Mouse (Mus musculus) limb, embryonic 13.5 days (tissue): Measurements from ENCODE around the gene Pdzrn3. TPM values are rescaled to one million over a fixed set of nuclear protein-coding genes. Genes with fewer than 3 reads are reported as not detected.
A peak's percentile ranks its signal among the peaks of the same experiment; 100 is the strongest.

ENCODE experiments used
- ATAC-seq: fragments of 200-750 bp; cut with Nextera tagmentation; 2 replicates; pipeline ENCODE4 v1.8.0; 2017; ENCODE audit warnings: low read depth, moderate number of reproducible peaks, moderate TSS enrichment; ENCODE audit not compliant: low FRiP score
- H3K27ac ChIP-seq: fragments of 300-500 bp; sonication (generic); 2 replicates; pipeline ENCODE4 v1.5.1; 2015; ENCODE audit warnings: inconsistent platforms, mild to moderate bottlenecking, moderate library complexity
- H3K27me3 ChIP-seq: fragments of 300-500 bp; sonication (generic); 2 replicates; pipeline ENCODE4 v1.6.1; 2015; ENCODE audit warnings: mild to moderate bottlenecking, inconsistent platforms
- H3K36me3 ChIP-seq: fragments of 300-500 bp; sonication (generic); 2 replicates; pipeline ENCODE4 v1.6.1; 2015; ENCODE audit warnings: inconsistent platforms, mild to moderate bottlenecking, moderate library complexity
- H3K4me1 ChIP-seq: fragments of 300-500 bp; sonication (generic); 2 replicates; pipeline ENCODE4 v1.6.1; 2015; ENCODE audit warnings: inconsistent platforms
- H3K4me2 ChIP-seq: fragments of 300-500 bp; sonication (generic); replicated peaks from 2 replicates; pipeline ENCODE4 v1.6.1; 2015; ENCODE audit warnings: inconsistent platforms, mild to moderate bottlenecking, moderate library complexity
- H3K4me3 ChIP-seq: fragments of 300-500 bp; sonication (generic); 2 replicates; pipeline ENCODE4 v1.5.1; 2015; ENCODE audit warnings: moderate library complexity, mild to moderate bottlenecking, inconsistent platforms
- H3K9ac ChIP-seq: fragments of 300-500 bp; sonication (generic); 2 replicates; pipeline ENCODE4 v1.6.1; 2015; ENCODE audit warnings: mild to moderate bottlenecking, inconsistent platforms
- H3K9me3 ChIP-seq: fragments of 300-500 bp; sonication (generic); 2 replicates; pipeline ENCODE4 v1.6.1; 2016; ENCODE audit warnings: inconsistent platforms
- WGBS: fragments of 180-500 bp; shearing (Covaris S2); methylation state at CpG from one replicate; pipeline ENCODE4 v1.1.7; 2015; 5-methylcytosine and 5-hydroxymethylcytosine counted together
- polyA plus RNA-seq: library from polyadenylated mRNA; unstranded; fragments of >200 nt; fragmentation: Nextera tagmentation; extraction: Ambion mirVana; gene quantifications from 2 replicates; pipeline ENCODE4 v1.2.1, GENCODE M21; 2015

Gene Pdzrn3
- polyA plus RNA-seq, 1 experiment from 2014 or later = 12.9 TPM

DNA sequence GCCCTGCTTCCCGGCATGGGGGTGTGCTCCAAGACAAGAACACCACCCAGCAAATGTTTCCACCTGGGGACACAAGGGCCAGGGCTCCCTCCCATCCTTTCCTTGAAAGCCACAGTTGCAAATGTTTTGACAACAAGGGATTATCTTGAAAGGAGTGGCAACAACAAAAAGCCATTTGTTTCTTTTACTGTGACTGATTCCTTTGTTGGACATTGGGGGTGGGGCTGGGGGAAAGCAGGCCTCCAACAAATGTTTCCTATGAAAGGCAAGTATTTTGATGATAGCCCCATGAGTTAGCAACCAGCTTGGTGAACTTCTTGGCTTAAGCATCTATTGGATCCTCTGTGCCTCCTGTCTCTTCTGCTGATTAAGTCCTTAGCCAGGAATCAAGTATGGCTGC is 109.4 kb downstream of the Pdzrn3 start:
- Histone ChIP-seq H3K9me3 (peaks cover 4% of the 10 kb centered on the region; the same call in 1 of the 2 replicates), H3K4me3 (no peak overlapping the region), H3K4me1 (peaks cover 89% of the 10 kb centered on the region), H3K4me2 (no peak overlapping the region), H3K27me3 (peaks cover 8% of the 10 kb centered on the region), H3K27ac (no peak overlapping the region), H3K36me3 (no peaks in the 10 kb centered on the region), H3K9ac (no peak overlapping the region)
- no peak for ATAC-seq
- WGBS = 31% methylated on average over 1 of the region's 1 CpGs

DNA sequence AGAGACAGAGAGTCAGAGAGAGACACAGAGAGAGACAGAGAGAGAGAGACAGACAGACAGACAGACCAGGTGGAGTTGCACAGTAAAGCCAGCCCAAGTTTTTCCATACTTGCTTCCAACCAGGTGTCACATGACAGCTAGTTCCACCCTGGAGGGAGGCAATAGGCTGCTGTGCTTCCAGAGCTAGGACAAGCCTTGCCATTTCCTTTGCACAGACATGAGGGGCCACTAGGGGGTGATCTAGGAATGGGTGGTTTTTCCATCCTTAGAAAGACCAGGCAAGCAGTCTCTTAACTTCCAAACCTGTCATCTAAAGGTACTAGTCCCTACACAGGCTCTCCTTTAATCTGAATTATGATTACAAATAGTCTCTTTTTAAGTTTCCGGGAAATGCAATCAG is 110.9 kb downstream of the Pdzrn3 start:
- Histone ChIP-seq H3K27ac (no peak overlapping the region), H3K9me3 (no peaks in the 10 kb centered on the region), H3K4me3 (no peak overlapping the region), H3K27me3 (peaks cover 6% of the 10 kb centered on the region; the same call in 1 of the 2 replicates), H3K36me3 (no peaks in the 10 kb centered on the region), H3K4me2 (no peak overlapping the region), H3K9ac (no peak overlapping the region), H3K4me1 (peaks cover 89% of the 10 kb centered on the region)
- WGBS = 20% methylated on average over 1 of the region's 1 CpGs
- peak; percentile 33; the same call in 1 of the 2 replicates for ATAC-seq

DNA sequence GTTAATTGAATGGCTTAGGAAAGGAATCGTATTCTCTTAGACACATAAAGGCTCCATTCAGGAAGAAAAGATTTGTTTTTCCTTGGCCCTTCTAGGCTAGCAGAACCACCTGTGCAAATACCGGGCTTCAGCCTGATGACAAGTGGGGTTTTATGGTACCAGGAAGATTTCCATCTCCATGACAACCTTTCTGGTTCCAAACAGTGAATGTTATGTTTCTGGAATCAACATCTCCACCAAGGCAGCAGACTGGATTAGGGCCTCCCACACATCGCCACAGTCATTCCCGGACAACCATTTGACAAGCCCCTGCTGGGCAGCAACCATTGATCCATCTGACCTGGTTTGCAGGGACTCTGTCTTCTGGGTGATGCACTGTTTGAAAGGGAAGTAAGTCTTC is 114.2 kb downstream of the Pdzrn3 start:
- H3K27me3 ChIP-seq = peaks cover 19% of the 10 kb centered on the region
- no peak overlapping the region for H3K4me3 ChIP-seq
- H3K36me3 ChIP-seq = no peaks in the 10 kb centered on the region
- 18% methylated on average over 4 of the region's 4 CpGs for WGBS
- H3K4me2 ChIP-seq = no peak overlapping the region
- 0 out of 2 replicates have a peak, but pooled peaks have one; percentile 20 for ATAC-seq
- H3K9me3 ChIP-seq = no peaks in the 10 kb centered on the region
- H3K4me1 ChIP-seq = peaks cover 59% of the 10 kb centered on the region
- H3K9ac ChIP-seq = no peak overlapping the region
- no peak overlapping the region for H3K27ac ChIP-seq

DNA sequence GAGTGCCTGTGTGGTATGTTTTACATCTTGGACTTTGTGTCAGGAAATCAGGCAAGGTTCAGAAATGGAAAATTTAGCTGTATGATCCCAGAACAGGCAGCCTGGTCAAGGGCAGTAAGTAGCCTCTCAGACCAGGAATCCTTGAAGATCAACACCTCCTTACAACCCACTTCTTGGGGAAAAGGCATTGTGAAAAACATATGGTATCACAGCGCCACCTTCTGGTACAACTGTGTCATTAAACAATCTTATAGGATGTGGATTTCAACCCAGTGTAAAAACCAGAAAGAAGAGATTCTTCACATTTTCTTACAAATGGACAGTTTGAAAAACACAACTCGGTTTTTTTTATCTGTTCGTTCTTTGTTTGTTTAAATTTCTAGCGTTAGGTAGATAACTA is 116.2 kb downstream of the Pdzrn3 start:
- Histone ChIP-seq H3K27me3 (peaks cover 19% of the 10 kb centered on the region), H3K9me3 (no peaks in the 10 kb centered on the region), H3K4me1 (peaks cover 38% of the 10 kb centered on the region), H3K4me2 (no peak overlapping the region), H3K36me3 (no peaks in the 10 kb centered on the region), H3K27ac (no peak overlapping the region), H3K9ac (no peak overlapping the region), H3K4me3 (no peak overlapping the region)
- 10% methylated on average over 4 of the region's 4 CpGs for WGBS
- peak; percentile 17; the same call in 1 of the 2 replicates for ATAC-seq

DNA sequence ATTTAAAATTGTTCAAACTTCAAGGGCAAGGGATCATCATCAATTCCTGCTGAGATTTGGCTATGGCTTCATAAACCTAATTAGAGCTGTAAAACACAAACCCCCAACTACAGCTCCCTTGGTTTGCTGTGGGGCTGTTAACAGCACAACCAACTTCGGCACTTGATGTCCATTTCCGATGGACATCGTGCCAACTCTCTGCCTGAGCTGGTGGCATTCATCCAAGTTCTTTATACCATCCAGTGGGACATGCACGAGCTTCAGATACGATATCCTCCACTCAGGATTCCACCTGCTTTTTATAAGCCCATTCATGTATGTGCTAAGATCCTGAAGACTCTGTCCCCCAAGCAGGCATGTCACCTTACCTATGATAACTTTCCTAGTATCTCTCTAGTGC is 118.3 kb downstream of the Pdzrn3 start:
- H3K36me3 ChIP-seq = no peaks in the 10 kb centered on the region
- H3K27ac ChIP-seq = no peak overlapping the region
- peaks cover 31% of the 10 kb centered on the region for H3K27me3 ChIP-seq
- no peak overlapping the region for H3K4me2 ChIP-seq
- H3K4me1 ChIP-seq = peaks cover 34% of the 10 kb centered on the region
- no peaks in the 10 kb centered on the region for H3K9me3 ChIP-seq
- WGBS = 77% methylated on average over 5 of the region's 5 CpGs
- H3K9ac ChIP-seq = no peak overlapping the region
- no peak for ATAC-seq
- H3K4me3 ChIP-seq = no peak overlapping the region

- Histone ChIP-seq H3K9me3 (no peaks in the 10 kb centered on the region), H3K4me1 (peaks cover 31% of the 10 kb centered on the region), H3K36me3 (no peaks in the 10 kb centered on the region), H3K27me3 (peaks cover 28% of the 10 kb centered on the region; the same call in 1 of the 2 replicates), H3K9ac (no peak overlapping the region), H3K4me3 (no peak overlapping the region), H3K27ac (no peak overlapping the region), H3K4me2 (no peak overlapping the region)
- 93% methylated on average over 6 of the region's 6 CpGs for WGBS
- no peak for ATAC-seq
These were observed 120.3 kb downstream of the Pdzrn3 start for GRCm38 (mm10) chr6:101257418-101257817.

- no peak overlapping the region for H3K27ac ChIP-seq
- H3K27me3 ChIP-seq = peaks cover 15% of the 10 kb centered on the region; the same call in 1 of the 2 replicates
- no peak overlapping the region for H3K4me3 ChIP-seq
- peaks cover 55% of the 10 kb centered on the region for H3K4me1 ChIP-seq
- WGBS = 28% methylated on average over 4 of the region's 4 CpGs
- H3K36me3 ChIP-seq = no peaks in the 10 kb centered on the region
- no peaks in the 10 kb centered on the region for H3K9me3 ChIP-seq
- H3K9ac ChIP-seq = no peak overlapping the region
- no peak overlapping the region for H3K4me2 ChIP-seq
- ATAC-seq = no peak
These were observed 123.0 kb downstream of the Pdzrn3 start for GRCm38 (mm10) chr6:101254652-101255051.

GRCm38 (mm10) chr6:101251916-101252603 is 125.6 kb downstream of the Pdzrn3 start:
- Histone ChIP-seq H3K36me3 (no peaks in the 10 kb centered on the region), H3K4me2 (no peak overlapping the region), H3K4me3 (no peak overlapping the region), H3K4me1 (peaks cover 60% of the 10 kb centered on the region), H3K27ac (peak overlapping the region; percentile 85; the same call in 1 of the 2 replicates), H3K27me3 (peaks cover 16% of the 10 kb centered on the region; the same call in 1 of the 2 replicates), H3K9me3 (no peaks in the 10 kb centered on the region), H3K9ac (no peak overlapping the region)
- ATAC-seq = no peak
- WGBS = 71% methylated on average over 12 of the region's 12 CpGs

DNA sequence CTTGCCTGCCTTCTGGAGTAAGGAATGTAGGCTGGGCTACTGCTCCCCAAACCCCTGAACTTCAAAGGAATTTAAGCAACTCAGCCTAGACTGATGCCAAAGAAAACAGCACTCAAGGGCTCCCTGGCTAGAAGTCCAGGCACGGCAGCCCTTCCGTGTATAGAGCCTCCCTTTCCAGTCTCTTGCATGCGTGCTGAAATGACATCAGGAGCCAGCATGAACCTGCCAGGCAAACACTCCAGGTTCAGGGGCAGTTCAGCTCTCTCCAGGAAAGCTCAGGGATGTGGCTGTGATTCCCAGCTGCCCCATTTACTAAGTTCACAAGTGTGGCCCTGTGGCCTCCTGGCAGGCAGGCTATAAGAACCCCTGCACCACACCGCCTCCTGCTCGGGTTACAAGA is 126.5 kb downstream of the Pdzrn3 start:
- 6% methylated on average over 5 of the region's 5 CpGs for WGBS
- ATAC-seq = peak; percentile 92
- H3K4me1 ChIP-seq = peaks cover 60% of the 10 kb centered on the region

GRCm38 (mm10) chr6:101246137-101246536 is 131.6 kb downstream of the Pdzrn3 start:
- H3K27ac ChIP-seq = no peak overlapping the region
- H3K4me2 ChIP-seq = no peak overlapping the region
- H3K27me3 ChIP-seq = 0 out of 2 replicates have a peak, but pooled peaks cover 5% of the 10 kb centered on the region
- WGBS = 84% methylated on average over 4 of the region's 4 CpGs
- no peak overlapping the region for H3K9ac ChIP-seq
- H3K9me3 ChIP-seq = no peaks in the 10 kb centered on the region
- no peaks in the 10 kb centered on the region for H3K36me3 ChIP-seq
- ATAC-seq = no peak
- H3K4me1 ChIP-seq = peaks cover 22% of the 10 kb centered on the region
- no peak overlapping the region for H3K4me3 ChIP-seq

More for the DNA sequence above, 126.5 kb downstream of the Pdzrn3 start:
- Histone ChIP-seq H3K9ac (no peak overlapping the region), H3K4me3 (no peak overlapping the region), H3K4me2 (peak overlapping the region; percentile 19), H3K36me3 (no peaks in the 10 kb centered on the region), H3K27ac (peak overlapping the region; percentile 85; the same call in 1 of the 2 replicates), H3K27me3 (peaks cover 15% of the 10 kb centered on the region; the same call in 1 of the 2 replicates), H3K9me3 (no peaks in the 10 kb centered on the region)

- Histone ChIP-seq H3K27me3 (0 out of 2 replicates have a peak, but pooled peaks cover 5% of the 10 kb centered on the region), H3K9ac (no peak overlapping the region), H3K4me2 (no peak overlapping the region), H3K27ac (no peak overlapping the region), H3K4me3 (no peak overlapping the region), H3K4me1 (peaks cover 5% of the 10 kb centered on the region; the same call in 1 of the 2 replicates), H3K36me3 (no peaks in the 10 kb centered on the region), H3K9me3 (no peaks in the 10 kb centered on the region)
- 77% methylated on average over 3 of the region's 3 CpGs for WGBS
- ATAC-seq = no peak
These were observed 133.3 kb downstream of the Pdzrn3 start for GRCm38 (mm10) chr6:101244355-101244754.

GRCm38 (mm10) chr6:101243189-101243815 is 134.4 kb downstream of the Pdzrn3 start:
- ATAC-seq = no peak
- Histone ChIP-seq H3K4me2 (no peak overlapping the region), H3K9me3 (no peaks in the 10 kb centered on the region), H3K36me3 (no peaks in the 10 kb centered on the region), H3K9ac (no peak overlapping the region), H3K4me3 (no peak overlapping the region), H3K27me3 (0 out of 2 replicates have a peak, but pooled peaks cover 1% of the 10 kb centered on the region), H3K4me1 (no peaks in the 10 kb centered on the region), H3K27ac (no peak overlapping the region)
- 82% methylated on average over 7 of the region's 7 CpGs for WGBS
